Mouse (Mus musculus): Measurements from ENCODE around the gene Tnrc6c. TPM values are rescaled to one million over a fixed set of nuclear protein-coding genes. Genes with fewer than 3 reads are reported as not detected.
A peak's percentile ranks its signal among the peaks of the same experiment; 100 is the strongest.
"Not testable (repeated sequence)": the region's sequence is repeated elsewhere in the genome, so short reads cannot be mapped to it uniquely, and the experiment has no call there.

Gene Tnrc6c
- polyA plus RNA-seq, 1 experiment from 2014 or later = 31.0 TPM

GRCm38 (mm10) chr11:117779434-117780198, 125.5 kb downstream of the Tnrc6c start:
- 0 out of 2 replicates have a peak, but pooled peaks have one; percentile 27 for ATAC-seq (replicated peaks)
- Histone ChIP-seq H3K9me3 (no peaks in the 10 kb centered on the region), H3K27ac (replicated peaks) (peak overlapping the region; percentile 56), H3K4me3 (peak overlapping the region; percentile 20), H3K9ac (replicated peaks) (peak overlapping the region; percentile 32), H3K4me2 (replicated peaks) (peak overlapping the region; percentile 37), H3K36me3 (no peaks in the 10 kb centered on the region), H3K27me3 (peaks cover 35% of the 10 kb centered on the region), H3K4me1 (peaks cover 31% of the 10 kb centered on the region)
- WGBS = 6% methylated on average over 38 of the region's 38 CpGs

- Histone ChIP-seq H3K4me1 (peaks cover 31% of the 10 kb centered on the region), H3K4me2 (replicated peaks) (peak overlapping the region; percentile 37), H3K27me3 (peaks cover 35% of the 10 kb centered on the region), H3K4me3 (peak overlapping the region; percentile 20), H3K9ac (replicated peaks) (peak overlapping the region; percentile 32), H3K9me3 (no peaks in the 10 kb centered on the region), H3K27ac (replicated peaks) (peak overlapping the region; percentile 56; the same call in 1 of the 2 replicates), H3K36me3 (no peaks in the 10 kb centered on the region)
- 0 out of 2 replicates have a peak, but pooled peaks have one; percentile 9 for ATAC-seq (replicated peaks)
- WGBS = under 1% methylated on average over 17 of the region's 17 CpGs
Observed at GRCm38 (mm10) chr11:117780199-117780515, 126.1 kb downstream of the Tnrc6c start.

DNA sequence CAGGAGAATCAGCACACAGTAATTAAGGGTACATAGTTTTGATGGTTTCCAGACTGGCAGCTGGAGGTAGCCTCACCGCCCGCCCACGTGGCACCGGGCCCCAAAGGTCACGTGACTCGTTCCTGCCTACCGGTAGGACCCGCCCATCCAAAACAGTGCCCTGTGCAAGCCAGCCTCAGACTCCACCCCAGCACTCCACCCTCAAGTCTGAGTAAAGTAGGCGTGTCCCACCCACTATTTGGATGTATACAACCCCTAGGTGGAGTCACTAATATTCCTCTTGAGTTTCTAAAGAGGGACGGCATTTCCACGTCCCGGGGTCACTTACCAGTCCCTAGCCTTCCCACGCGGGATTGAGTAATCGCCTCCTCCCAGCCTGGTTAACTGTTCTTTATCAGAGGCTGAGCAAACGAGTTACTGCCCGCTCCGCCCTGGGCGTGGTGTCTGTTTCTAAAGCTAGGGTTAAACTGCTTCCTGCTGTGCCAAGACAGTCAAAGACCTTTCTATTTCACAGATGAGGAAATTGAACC, 126.6 kb downstream of the Tnrc6c start:
- Histone ChIP-seq H3K4me1 (peaks cover 31% of the 10 kb centered on the region), H3K27ac (replicated peaks) (no peak overlapping the region; the same call in 1 of the 2 replicates), H3K9ac (replicated peaks) (peak overlapping the region; percentile 32; the same call in 1 of the 2 replicates), H3K4me3 (peak overlapping the region; percentile 20), H3K36me3 (no peaks in the 10 kb centered on the region), H3K27me3 (peaks cover 35% of the 10 kb centered on the region), H3K9me3 (no peaks in the 10 kb centered on the region), H3K4me2 (replicated peaks) (peak overlapping the region; percentile 37)
- 3% methylated on average over 19 of the region's 19 CpGs for WGBS
- no peak for ATAC-seq (replicated peaks)

- peaks cover 31% of the 10 kb centered on the region for H3K4me1 ChIP-seq
- no peak overlapping the region for H3K9ac ChIP-seq (replicated peaks)
- no peaks in the 10 kb centered on the region for H3K9me3 ChIP-seq
- no peaks in the 10 kb centered on the region for H3K36me3 ChIP-seq
- 22% methylated on average over 18 of the region's 18 CpGs for WGBS
- peaks cover 35% of the 10 kb centered on the region for H3K27me3 ChIP-seq
- H3K4me2 ChIP-seq (replicated peaks) = peak overlapping the region; percentile 37; the same call in 1 of the 2 replicates
- no peak overlapping the region for H3K27ac ChIP-seq (replicated peaks)
- ATAC-seq (replicated peaks) = no peak
- peak overlapping the region; percentile 20; the same call in 1 of the 2 replicates for H3K4me3 ChIP-seq
Observed at GRCm38 (mm10) chr11:117781199-117781821, 127.2 kb downstream of the Tnrc6c start.

DNA sequence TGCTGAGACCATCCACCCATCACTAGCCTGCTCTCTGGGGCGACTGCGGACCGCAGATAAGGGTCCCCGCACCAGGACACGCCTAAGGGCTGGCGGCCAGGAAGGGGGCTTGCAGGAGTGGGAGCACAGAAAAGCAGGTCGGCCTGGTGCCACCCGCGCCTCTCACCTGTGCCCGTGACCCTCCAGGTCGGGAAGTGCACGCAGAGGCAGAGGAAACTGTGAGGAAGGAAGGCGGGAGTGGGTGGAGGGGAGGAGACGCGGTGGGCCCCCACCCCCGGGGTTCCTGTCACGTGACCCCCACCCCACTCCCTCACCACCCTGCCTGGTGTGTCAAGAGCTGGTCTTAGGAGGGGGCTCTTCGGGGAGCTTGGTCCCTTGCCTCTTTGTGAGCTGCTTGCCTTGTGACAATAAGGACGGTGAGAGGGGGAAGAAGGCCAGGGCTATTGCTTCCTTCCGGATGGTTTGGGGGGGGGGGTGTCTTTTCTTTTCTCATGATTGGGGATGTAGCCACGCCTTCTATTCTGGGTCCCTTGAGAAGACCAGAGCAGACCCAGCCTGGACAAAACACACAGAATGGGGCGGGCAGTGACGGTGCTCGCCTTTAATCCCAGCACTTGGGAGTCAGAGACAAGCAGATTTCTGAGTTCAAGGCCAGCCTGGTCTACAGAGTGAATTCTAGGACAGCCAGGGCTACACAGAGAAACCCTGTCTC, 128.1 kb downstream of the Tnrc6c start, which contains the start of the genes Tmc8 and Tmc6:
Gene Tmc8 (plus strand): TSS at position 84 of the 712 bp plus-strand sequence.
Gene Tmc6 (minus strand): TSS at position 206 of the 712 bp plus-strand sequence.
- no peak within 1 kb of the TSS for H3K27ac ChIP-seq (replicated peaks)
- H3K27me3 ChIP-seq = peaks cover 35% of the 10 kb centered on the region
- peak within 1 kb of the TSS; percentile 33 for H3K4me3 ChIP-seq
- H3K9ac ChIP-seq (replicated peaks) = peak within 1 kb of the TSS; percentile 36
- H3K9me3 ChIP-seq = no peaks in the 10 kb centered on the region
- no peak for ATAC-seq (replicated peaks)
- no peaks in the 10 kb centered on the region for H3K36me3 ChIP-seq
- H3K4me2 ChIP-seq (replicated peaks) = peak within 1 kb of the TSS; percentile 61
- WGBS = 39% methylated on average over 24 of the region's 24 CpGs
- peaks cover 31% of the 10 kb centered on the region for H3K4me1 ChIP-seq

DNA sequence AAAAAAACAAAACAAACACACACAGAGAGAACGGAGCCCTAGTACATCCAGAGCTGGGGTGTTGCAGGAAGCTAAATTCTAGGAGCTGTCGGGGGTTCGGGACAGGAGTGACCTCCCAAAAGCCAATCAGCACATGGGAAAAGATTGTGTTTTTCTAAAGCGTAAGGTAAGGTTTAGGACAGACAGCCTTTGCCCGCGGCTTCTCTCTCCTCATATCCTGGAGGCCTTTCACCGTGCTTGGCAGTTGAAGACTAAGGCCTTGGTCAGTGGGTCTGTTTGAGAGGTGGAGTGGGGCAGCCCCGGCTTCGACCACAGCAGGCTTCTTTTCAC, 128.6 kb downstream of the Tnrc6c start:
- Histone ChIP-seq H3K4me3 (peak overlapping the region; percentile 33), H3K9ac (replicated peaks) (no peak overlapping the region; the same call in 1 of the 2 replicates), H3K36me3 (no peaks in the 10 kb centered on the region), H3K4me1 (peaks cover 31% of the 10 kb centered on the region), H3K4me2 (replicated peaks) (peak overlapping the region; percentile 61), H3K27me3 (peaks cover 35% of the 10 kb centered on the region), H3K27ac (replicated peaks) (no peak overlapping the region), H3K9me3 (no peaks in the 10 kb centered on the region)
- 48% methylated on average over 9 of the region's 9 CpGs for WGBS
- ATAC-seq (replicated peaks) = no peak

DNA sequence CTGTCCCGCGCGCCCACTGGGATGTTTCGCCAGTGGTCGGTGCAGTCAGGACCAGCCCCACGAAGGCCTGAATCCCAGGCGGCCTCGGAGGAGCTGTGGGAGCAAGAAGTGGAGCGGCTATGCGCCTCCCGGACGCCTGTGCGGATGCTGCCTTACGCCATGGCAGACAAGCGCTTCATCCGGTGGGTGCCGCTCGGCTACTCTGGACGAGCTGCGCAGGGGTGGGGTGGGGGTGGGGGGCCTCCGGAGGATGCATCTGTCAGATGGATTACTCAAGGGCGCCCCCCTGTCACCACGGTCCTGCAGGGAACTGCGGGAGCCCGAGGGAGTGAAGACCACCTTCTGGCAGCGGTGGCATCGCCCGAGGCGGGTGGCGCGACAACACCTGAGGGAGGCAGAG, 129.0 kb downstream of the Tnrc6c start:
- no peaks in the 10 kb centered on the region for H3K36me3 ChIP-seq
- peaks cover 35% of the 10 kb centered on the region for H3K27me3 ChIP-seq
- no peaks in the 10 kb centered on the region for H3K9me3 ChIP-seq
- WGBS = 2% methylated on average over 31 of the region's 31 CpGs
- H3K27ac ChIP-seq (replicated peaks) = no peak overlapping the region
- H3K4me1 ChIP-seq = peaks cover 31% of the 10 kb centered on the region
- peak; percentile 62; the same call in 1 of the 2 replicates for ATAC-seq (replicated peaks)
- H3K4me2 ChIP-seq (replicated peaks) = peak overlapping the region; percentile 61
- H3K9ac ChIP-seq (replicated peaks) = peak overlapping the region; percentile 36
- H3K4me3 ChIP-seq = peak overlapping the region; percentile 33

DNA sequence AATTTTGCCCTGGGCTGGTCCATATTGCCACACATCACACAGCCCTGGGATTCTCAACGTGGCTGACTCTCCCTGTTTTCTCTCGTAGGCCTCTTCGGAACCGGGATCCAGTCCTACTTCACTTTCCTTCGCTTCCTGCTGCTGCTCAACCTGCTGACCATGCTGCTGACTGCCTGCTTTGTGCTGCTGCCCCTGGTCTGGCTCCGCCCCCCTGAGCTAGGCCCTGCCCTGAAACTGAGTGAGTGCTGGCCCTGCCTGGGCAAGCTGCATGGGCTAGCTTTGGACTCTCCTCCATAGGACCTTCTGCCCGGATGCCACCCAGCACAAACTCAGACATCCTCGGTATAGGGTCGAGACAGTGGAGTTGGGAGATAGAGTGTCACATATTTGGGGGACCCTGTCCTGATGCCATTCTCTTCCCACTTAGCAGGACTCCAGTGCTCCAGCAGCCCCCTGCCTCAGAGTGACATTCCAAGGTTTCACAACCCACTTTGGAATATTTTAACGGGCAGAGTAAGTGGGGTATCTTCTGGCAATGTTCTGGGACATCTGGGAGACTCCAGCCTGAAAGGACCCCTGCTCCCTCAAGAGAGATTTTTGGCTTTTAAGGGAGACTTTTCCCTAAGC, 129.7 kb downstream of the Tnrc6c start:
- H3K9me3 ChIP-seq = no peaks in the 10 kb centered on the region
- no peak overlapping the region for H3K4me3 ChIP-seq
- peaks cover 31% of the 10 kb centered on the region for H3K4me1 ChIP-seq
- ATAC-seq (replicated peaks) = no peak
- H3K27ac ChIP-seq (replicated peaks) = no peak overlapping the region
- peak overlapping the region; percentile 36; the same call in 1 of the 2 replicates for H3K9ac ChIP-seq (replicated peaks)
- peak overlapping the region; percentile 61 for H3K4me2 ChIP-seq (replicated peaks)
- H3K36me3 ChIP-seq = no peaks in the 10 kb centered on the region
- peaks cover 35% of the 10 kb centered on the region for H3K27me3 ChIP-seq
- WGBS = 35% methylated on average over 10 of the region's 10 CpGs

GRCm38 (mm10) chr11:117786294-117786693, 132.2 kb downstream of the Tnrc6c start:
- H3K4me3 ChIP-seq = no peak overlapping the region
- ATAC-seq (replicated peaks) = no peak
- 3% methylated on average over 10 of the region's 10 CpGs for WGBS
- peaks cover 11% of the 10 kb centered on the region for H3K4me1 ChIP-seq
- no peak overlapping the region for H3K9ac ChIP-seq (replicated peaks)
- H3K27me3 ChIP-seq = peaks cover 15% of the 10 kb centered on the region; the same call in 1 of the 2 replicates
- H3K9me3 ChIP-seq = no peaks in the 10 kb centered on the region
- no peak overlapping the region for H3K27ac ChIP-seq (replicated peaks)
- no peak overlapping the region for H3K4me2 ChIP-seq (replicated peaks)
- H3K36me3 ChIP-seq = no peaks in the 10 kb centered on the region

- not testable (repeated sequence) for H3K4me3 ChIP-seq; H3K4me1 ChIP-seq; H3K9ac ChIP-seq (replicated peaks); H3K4me2 ChIP-seq (replicated peaks); ATAC-seq (replicated peaks); H3K27me3 ChIP-seq; H3K9me3 ChIP-seq; H3K27ac ChIP-seq (replicated peaks); H3K36me3 ChIP-seq
- WGBS = 84% methylated on average over 7 of the region's 7 CpGs
Observed at GRCm38 (mm10) chr11:117788481-117788880, 134.4 kb downstream of the Tnrc6c start.

GRCm38 (mm10) chr11:117790286-117790685, 136.2 kb downstream of the Tnrc6c start:
- Histone ChIP-seq H3K4me2 (replicated peaks) (no peak overlapping the region), H3K4me3 (no peak overlapping the region)

More at GRCm38 (mm10) chr11:117790286-117790685, 136.2 kb downstream of the Tnrc6c start:
- no peak overlapping the region for H3K27ac ChIP-seq (replicated peaks)
- WGBS = 8% methylated on average over 14 of the region's 14 CpGs
- no peak overlapping the region for H3K9ac ChIP-seq (replicated peaks)
- no peaks in the 10 kb centered on the region for H3K4me1 ChIP-seq
- H3K27me3 ChIP-seq = no peaks in the 10 kb centered on the region
- H3K9me3 ChIP-seq = no peaks in the 10 kb centered on the region
- H3K36me3 ChIP-seq = no peaks in the 10 kb centered on the region
- ATAC-seq (replicated peaks) = no peak

Data from forebrain, embryonic 15.5 days (tissue).